Mouse (Mus musculus): ENCODE results near the gene Pced1b.
"Not testable (repeated sequence)": the region's sequence is repeated elsewhere in the genome, so short reads cannot be mapped to it uniquely, and the experiment has no call there.

Pced1b gene

GRCm38 (mm10) chr15:97246911-97247790, at the start of gene Pced1b, which contains the start of gene Amigo2:
Pced1b (plus strand) TSS chr15:97247107.
Amigo2 (minus strand) TSS chr15:97247287.
- DNase-seq = peak; percentile 83

GRCm38 (mm10) chr15:97204889-97205288, 42.0 kb upstream of the Pced1b start:
- DNase-seq = no peak

- DNase-seq = no peak
These were observed 41.1 kb upstream of the Pced1b start for GRCm38 (mm10) chr15:97205776-97206175.

GRCm38 (mm10) chr15:97206506-97206905, 40.4 kb upstream of the Pced1b start:
- DNase-seq = no peak

GRCm38 (mm10) chr15:97209754-97210153, 37.2 kb upstream of the Pced1b start:
- not testable (repeated sequence) for DNase-seq

- DNase-seq = no peak
These were observed 34.1 kb upstream of the Pced1b start for GRCm38 (mm10) chr15:97212501-97213477.

- DNase-seq = no peak
These were observed 30.1 kb upstream of the Pced1b start for GRCm38 (mm10) chr15:97216843-97217242.

GRCm38 (mm10) chr15:97223431-97223830, 23.5 kb upstream of the Pced1b start:
- DNase-seq = no peak

GRCm38 (mm10) chr15:97224003-97224402, 22.9 kb upstream of the Pced1b start:
- DNase-seq = no peak

- DNase-seq = no peak
These were observed 17.3 kb upstream of the Pced1b start for GRCm38 (mm10) chr15:97229494-97230077.

- no peak for DNase-seq
These were observed 12.8 kb upstream of the Pced1b start for GRCm38 (mm10) chr15:97234076-97234475.

- DNase-seq = peak; percentile 80
These were observed 11.7 kb upstream of the Pced1b start for GRCm38 (mm10) chr15:97235183-97235582.

GRCm38 (mm10) chr15:97236943-97237342, 10.0 kb upstream of the Pced1b start:
- no peak for DNase-seq

GRCm38 (mm10) chr15:97245392-97245791, 1.5 kb upstream of the Pced1b start:
- no peak for DNase-seq

- DNase-seq = no peak
These were observed 651 bp upstream of the Pced1b start for GRCm38 (mm10) chr15:97246256-97246655.

GRCm38 (mm10) chr15:97247791-97248161, 869 bp downstream of the Pced1b start:
- no peak for DNase-seq

- no peak for DNase-seq
These were observed 1.4 kb downstream of the Pced1b start for GRCm38 (mm10) chr15:97248296-97248695.

GRCm38 (mm10) chr15:97249322-97249721, 2.4 kb downstream of the Pced1b start:
- DNase-seq = no peak

GRCm38 (mm10) chr15:97252493-97253034, 5.7 kb downstream of the Pced1b start:
- DNase-seq = no peak

- no peak for DNase-seq
These were observed 7.5 kb downstream of the Pced1b start for GRCm38 (mm10) chr15:97254375-97254774.

GRCm38 (mm10) chr15:97255800-97256199, 8.9 kb downstream of the Pced1b start:
- no peak for DNase-seq

- no peak for DNase-seq
These were observed 9.5 kb downstream of the Pced1b start for GRCm38 (mm10) chr15:97256411-97256810.

Measured in kidney, postnatal 10 days (tissue).